Mouse (Mus musculus) liver, postnatal 0 days (tissue): ENCODE data around the gene Myog. TPM values are rescaled to one million over a fixed set of nuclear protein-coding genes. Genes with fewer than 3 reads are reported as not detected.
"Not testable (repeated sequence)": the region's sequence is repeated elsewhere in the genome, so short reads cannot be mapped to it uniquely, and the experiment has no call there.

ENCODE experiments used
- ATAC-seq: fragments of 200-750 bp; cut with Nextera tagmentation; 2 replicates; pipeline ENCODE4 v1.8.0; 2017; ENCODE audit warnings: mild to moderate bottlenecking, moderate library complexity
- DNase-seq: peaks from one replicate; pipeline ENCODE4 v3.0.0-alpha.2; 2016
- H3K27ac ChIP-seq: fragments of 300-500 bp; sonication (generic); 2 replicates; pipeline ENCODE4 v1.5.1; 2014; ENCODE audit warnings: antibody characterized with exemption, moderate library complexity, mild to moderate bottlenecking, low read depth
- H3K27me3 ChIP-seq: fragments of 300-500 bp; sonication (generic); 2 replicates; pipeline ENCODE4 v1.6.1; 2014; ENCODE audit warnings: low read length, control low read depth, mixed read lengths; ENCODE audit not compliant: insufficient read depth
- H3K36me3 ChIP-seq: fragments of 300-500 bp; sonication (generic); replicated peaks from 2 replicates; pipeline ENCODE4 v1.6.1; 2014; ENCODE audit warnings: mild to moderate bottlenecking, control low read depth, low read length, moderate library complexity, mixed read lengths; ENCODE audit not compliant: insufficient read depth
- H3K4me1 ChIP-seq: fragments of 300-500 bp; sonication (generic); 2 replicates; pipeline ENCODE4 v1.6.1; 2014; ENCODE audit warnings: antibody characterized with exemption, mild to moderate bottlenecking, control low read depth; ENCODE audit not compliant: insufficient read depth
- H3K4me2 ChIP-seq: fragments of 300-500 bp; sonication (generic); 2 replicates; pipeline ENCODE4 v1.6.1; 2014; ENCODE audit warnings: low read depth, mild to moderate bottlenecking, low read length, moderate library complexity, mixed read lengths
- H3K4me3 ChIP-seq: fragments of 300-500 bp; sonication (generic); 2 replicates; pipeline ENCODE4 v1.5.1; 2014; ENCODE audit warnings: low read depth, low read length
- H3K9ac ChIP-seq: fragments of 300-500 bp; sonication (generic); replicated peaks from 2 replicates; pipeline ENCODE4 v1.6.1; 2014; ENCODE audit warnings: mild to moderate bottlenecking, moderate library complexity
- H3K9me3 ChIP-seq: fragments of 300-500 bp; sonication (generic); 2 replicates; pipeline ENCODE4 v1.6.1; 2016; ENCODE audit warnings: mild to moderate bottlenecking, control low read depth, low read length, mixed read lengths
- CTCF ChIP-seq: sonication (generic); IDR thresholded peaks from 2 replicates; pipeline ENCODE4 v1.5.1; 2016; ENCODE audit warnings: antibody characterized with exemption, low read depth
- EP300 ChIP-seq: IDR thresholded peaks from 2 replicates; pipeline ENCODE4 v1.6.1; 2016; ENCODE audit warnings: antibody characterized with exemption, low read depth, mild to moderate bottlenecking
- WGBS: fragments of 180-500 bp; shearing (Covaris S2); extraction: QIAGEN DNeasy Blood & Tissue Kit; methylation state at CpG from one replicate; pipeline ENCODE4 v1.1.7; 2014; ENCODE audit not compliant: insufficient replicate concordance; 5-methylcytosine and 5-hydroxymethylcytosine counted together
- polyA plus RNA-seq: library from polyadenylated mRNA; unstranded; fragments of >200 nt; fragmentation: Nextera tagmentation; extraction: Ambion mirVana; gene quantifications from 2 replicates; pipeline ENCODE4 v1.2.1, GENCODE M21; 2015

The Myog gene
- polyA plus RNA-seq, 1 experiment from 2014 or later: not detected

DNA sequence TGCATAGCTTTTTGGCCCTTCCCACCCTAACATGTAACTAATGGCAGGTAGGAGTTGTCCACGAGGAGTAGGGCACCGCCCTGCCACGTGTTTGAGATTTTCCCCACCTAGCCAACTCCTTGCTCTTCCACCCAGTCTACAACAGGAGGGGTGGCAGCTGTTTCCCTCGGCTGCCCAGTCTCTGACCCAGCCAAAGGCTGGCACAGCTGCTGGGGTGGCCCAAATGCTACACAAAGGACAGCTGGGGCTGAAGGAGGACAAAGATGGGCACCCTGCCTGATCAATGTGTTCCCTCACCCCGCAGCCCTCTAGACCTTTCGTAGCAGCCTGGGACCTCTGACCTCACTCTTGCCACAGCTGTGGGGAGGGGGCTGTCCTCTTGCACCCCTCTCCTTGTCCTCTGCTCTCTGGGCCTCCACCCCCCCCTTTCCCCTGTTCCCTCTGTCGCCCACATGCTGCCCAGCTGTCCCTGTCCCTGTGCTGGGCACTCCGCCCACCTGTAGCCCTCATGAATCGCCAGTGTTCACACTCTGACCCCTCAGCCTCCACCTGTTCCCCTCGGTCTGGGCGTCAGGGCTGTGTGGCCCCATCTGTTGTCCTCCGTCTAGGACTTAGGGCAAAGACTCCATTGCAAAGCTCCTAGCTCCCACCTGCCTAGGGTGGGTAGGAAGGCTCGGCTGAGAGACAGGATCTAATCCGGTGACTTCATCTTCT is 44.6 kb upstream of the Myog start:
- Histone ChIP-seq H3K27me3 (no peaks in the 10 kb centered on the region), H3K36me3 (no peaks in the 10 kb centered on the region), H3K4me1 (peaks cover 14% of the 10 kb centered on the region), H3K4me2 (no peak overlapping the region), H3K27ac (no peak overlapping the region), H3K9ac (no peak overlapping the region), H3K4me3 (no peak overlapping the region), H3K9me3 (no peaks in the 10 kb centered on the region)
- no peak for DNase-seq
- TF ChIP-seq CTCF: no peak
- TF ChIP-seq EP300: no peak
- 62% methylated on average over 14 of the region's 14 CpGs for WGBS
- no peak for ATAC-seq

DNA sequence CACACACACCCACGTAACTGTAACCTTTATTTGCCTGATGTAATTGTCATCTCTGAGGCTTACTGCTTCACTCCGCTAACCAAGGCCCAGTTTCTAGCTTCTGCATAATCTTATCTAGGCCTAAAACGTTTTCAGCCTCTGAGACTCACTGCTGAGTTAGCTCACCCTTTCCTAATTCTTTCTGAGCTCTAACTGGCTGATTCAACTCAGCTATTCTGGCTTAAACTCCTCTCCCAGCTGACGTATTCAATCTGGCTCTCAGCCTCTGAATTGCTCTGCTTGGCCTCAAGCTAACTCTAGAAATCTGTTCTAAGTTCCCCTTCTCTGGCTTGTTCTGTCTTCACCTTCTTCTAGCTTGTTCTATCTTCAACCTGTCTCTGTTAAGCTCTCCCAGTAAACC is 43.2 kb upstream of the Myog start:
- H3K36me3 ChIP-seq: no peaks in the 10 kb centered on the region
- no peak for DNase-seq
- no peak for ATAC-seq
- H3K4me2 ChIP-seq: no peak overlapping the region
- H3K4me3 ChIP-seq: no peak overlapping the region
- H3K9ac ChIP-seq: no peak overlapping the region
- peaks cover 14% of the 10 kb centered on the region for H3K4me1 ChIP-seq
- H3K27me3 ChIP-seq: no peaks in the 10 kb centered on the region
- no peak for TF ChIP-seq CTCF
- TF ChIP-seq EP300: no peak
- 47% methylated on average over 4 of the region's 4 CpGs for WGBS
- no peak overlapping the region for H3K27ac ChIP-seq
- no peaks in the 10 kb centered on the region for H3K9me3 ChIP-seq

DNA sequence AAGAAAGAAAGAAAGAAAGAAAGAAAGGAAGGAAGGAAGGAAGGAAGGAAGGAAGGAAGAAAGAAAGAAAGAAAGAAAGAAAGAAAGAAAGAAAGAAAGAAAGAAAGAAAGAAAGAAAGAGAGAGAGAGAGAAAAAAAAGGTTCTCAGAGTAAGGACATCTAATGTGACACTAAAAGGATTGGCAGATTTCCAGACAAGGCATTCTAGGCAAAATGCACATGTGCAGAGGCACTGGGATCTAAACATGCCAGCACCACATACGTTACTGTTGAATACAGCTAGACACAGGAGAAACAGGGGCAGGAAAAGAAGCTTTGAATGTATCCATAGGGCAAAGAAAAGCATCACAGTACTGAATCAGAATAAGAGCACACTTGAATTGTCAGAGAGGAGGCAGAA is 40.1 kb upstream of the Myog start:
- H3K9me3 ChIP-seq, ATAC-seq, H3K4me2 ChIP-seq, H3K4me1 ChIP-seq, H3K9ac ChIP-seq, H3K27me3 ChIP-seq, H3K4me3 ChIP-seq, DNase-seq, H3K36me3 ChIP-seq, H3K27ac ChIP-seq: not testable (repeated sequence)
- WGBS: 79% methylated on average over 1 of the region's 1 CpGs

DNA sequence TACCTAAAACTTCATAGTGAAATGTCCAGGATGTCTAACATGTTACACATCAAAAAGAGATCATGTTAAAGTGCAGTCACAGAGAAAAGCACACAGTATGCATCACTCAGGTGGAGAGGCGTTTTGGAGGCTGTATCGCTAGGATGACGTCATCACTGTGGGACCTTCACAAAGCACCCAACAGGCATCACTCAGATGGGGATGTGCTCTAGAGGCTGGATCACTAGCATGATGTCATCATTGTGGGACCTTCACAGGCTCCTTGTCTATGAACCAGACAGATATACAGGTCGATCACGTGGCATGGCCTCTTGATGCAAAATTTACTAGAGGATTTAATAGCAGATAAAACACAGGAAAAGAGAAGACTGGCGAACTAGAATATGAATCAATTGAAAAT is 25.4 kb upstream of the Myog start:
- H3K4me2 ChIP-seq: no peak overlapping the region
- H3K9me3 ChIP-seq: no peaks in the 10 kb centered on the region; the same call in 1 of the 2 replicates
- H3K4me1 ChIP-seq: no peaks in the 10 kb centered on the region
- no peak overlapping the region for H3K4me3 ChIP-seq
- ATAC-seq: no peak
- no peaks in the 10 kb centered on the region for H3K36me3 ChIP-seq
- TF ChIP-seq CTCF (no peak), EP300 (no peak)
- no peak overlapping the region for H3K9ac ChIP-seq
- H3K27me3 ChIP-seq: no peaks in the 10 kb centered on the region
- 79% methylated on average over 6 of the region's 6 CpGs for WGBS
- DNase-seq: no peak
- H3K27ac ChIP-seq: no peak overlapping the region

DNA sequence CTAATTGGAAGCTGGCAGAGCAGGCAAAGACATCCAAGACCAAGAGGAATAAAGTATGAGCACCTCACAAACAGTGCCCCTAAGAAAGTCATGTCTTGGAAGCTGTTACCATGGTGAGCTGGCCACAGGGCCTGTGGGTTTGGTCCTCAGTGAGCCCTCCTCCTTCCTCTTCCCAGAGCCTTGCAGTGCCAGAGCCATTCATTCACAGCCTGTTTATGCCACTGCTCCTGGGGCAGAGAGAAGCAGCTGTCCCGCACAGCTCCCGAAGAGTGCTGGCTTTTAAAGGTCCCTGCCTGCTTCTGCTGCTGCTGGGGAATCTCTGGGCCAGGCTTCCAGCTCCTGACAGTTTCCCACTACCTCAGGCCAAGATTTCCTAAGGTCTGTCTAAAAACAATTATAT is 24.0 kb upstream of the Myog start:
- no peaks in the 10 kb centered on the region; the same call in 1 of the 2 replicates for H3K9me3 ChIP-seq
- H3K4me3 ChIP-seq: no peak overlapping the region
- TF ChIP-seq EP300: no peak
- TF ChIP-seq CTCF: no peak
- no peak overlapping the region for H3K27ac ChIP-seq
- WGBS: 67% methylated on average over 2 of the region's 2 CpGs
- DNase-seq (no peak), ATAC-seq (no peak)
- no peaks in the 10 kb centered on the region for H3K4me1 ChIP-seq
- H3K36me3 ChIP-seq: no peaks in the 10 kb centered on the region
- no peak overlapping the region for H3K9ac ChIP-seq
- H3K27me3 ChIP-seq: no peaks in the 10 kb centered on the region
- no peak overlapping the region for H3K4me2 ChIP-seq

DNA sequence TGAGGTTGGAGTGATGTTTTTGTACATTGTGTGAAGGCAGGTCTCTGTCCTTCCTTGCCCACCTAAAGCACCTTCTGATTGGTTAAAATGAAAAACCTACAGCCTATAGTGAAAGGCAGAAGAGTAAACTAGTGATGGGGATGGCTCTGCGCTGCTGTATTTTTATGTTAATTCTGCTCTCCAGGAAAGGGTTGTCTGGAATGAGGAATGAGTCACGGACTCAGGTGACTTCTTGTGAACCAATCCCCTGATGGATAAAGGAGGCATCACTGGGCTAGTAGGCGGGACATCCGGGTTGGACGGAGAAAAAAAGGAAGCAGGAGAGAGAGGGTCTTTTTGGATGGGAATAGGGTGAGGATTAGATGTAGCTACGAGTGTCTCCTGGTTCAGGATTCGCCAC is 19.8 kb upstream of the Myog start:
- Histone ChIP-seq H3K36me3 (no peaks in the 10 kb centered on the region), H3K4me3 (no peak overlapping the region)
- TF ChIP-seq CTCF: no peak
- TF ChIP-seq EP300: no peak

DNA sequence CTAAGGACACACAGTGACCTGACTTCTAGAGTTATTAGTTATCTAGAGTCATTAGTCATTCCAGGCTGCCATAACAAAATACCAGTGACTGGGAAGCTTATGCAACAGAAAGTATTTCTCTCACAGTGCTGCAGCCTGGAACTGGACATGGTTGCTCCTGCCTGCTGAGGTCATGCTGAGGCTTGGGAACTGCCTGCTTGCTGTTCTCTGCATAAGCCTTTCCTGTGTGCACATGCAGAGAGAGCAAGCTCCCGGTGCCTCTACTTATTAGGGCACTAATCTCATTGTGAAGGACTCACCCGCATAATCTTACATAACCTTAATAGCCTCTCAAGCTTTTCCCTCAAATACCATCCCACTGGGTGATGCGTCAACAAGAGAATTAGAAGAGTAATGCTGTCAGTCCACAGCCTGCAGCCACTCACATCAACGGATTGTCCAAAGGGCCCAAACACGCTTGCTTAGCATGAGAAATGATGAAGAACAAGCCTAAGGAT is 17.0 kb upstream of the Myog start:
- WGBS: 71% methylated on average over 5 of the region's 5 CpGs
- Histone ChIP-seq H3K4me3 (no peak overlapping the region), H3K9ac (no peak overlapping the region), H3K9me3 (no peaks in the 10 kb centered on the region), H3K4me1 (no peaks in the 10 kb centered on the region), H3K4me2 (no peak overlapping the region), H3K27me3 (no peaks in the 10 kb centered on the region), H3K36me3 (no peaks in the 10 kb centered on the region), H3K27ac (no peak overlapping the region)
- DNase-seq: no peak
- ATAC-seq: no peak
- TF ChIP-seq EP300: no peak
- no peak for TF ChIP-seq CTCF

More for the DNA sequence above, 19.8 kb upstream of the Myog start:
- Histone ChIP-seq H3K9ac (no peak overlapping the region), H3K9me3 (no peaks in the 10 kb centered on the region), H3K27ac (no peak overlapping the region), H3K4me2 (no peak overlapping the region), H3K4me1 (no peaks in the 10 kb centered on the region), H3K27me3 (no peaks in the 10 kb centered on the region)
- WGBS: 74% methylated on average over 7 of the region's 7 CpGs
- ATAC-seq (no peak), DNase-seq (no peak)
